Comparison of ENCODE assay signal across 8 mouse cellular contexts in genomic region chr11:11974591-11975255, GRCm38 (mm10).
DNase-seq lines count a peak whose midpoint lies in the region; ATAC-seq and TF ChIP-seq lines count a peak whose summit lies in the region.

No protein-coding gene starts in this region.

- H3K36me3 ChIP-seq in midbrain, embryonic 11.5 days (ENCODE audit: control insufficient read depth, insufficient read depth, low read length) = peaks cover 5% of the 10 kb centered on the region
- H3K36me3 ChIP-seq in midbrain, embryonic 10.5 days = peaks cover 62% of the 10 kb centered on the region
- no peaks in the 10 kb centered on the region; the same call in 1 of the 2 replicates for H3K36me3 ChIP-seq in forebrain, embryonic 11.5 days (ENCODE audit: control insufficient read depth, insufficient read depth, low read length)
- H3K36me3 ChIP-seq in megakaryocyte, embryonic 14.5 days (replicated peaks; ENCODE audit: low read length) = peaks cover 26% of the 10 kb centered on the region
- H3K36me3 ChIP-seq in stomach, postnatal 0 days (ENCODE audit: control insufficient read depth, insufficient read depth, low read length) = 0 out of 2 replicates have a peak, but pooled peaks cover 2% of the 10 kb centered on the region

- no peak overlapping the region for H3K4me2 ChIP-seq in midbrain, embryonic 11.5 days
- H3K4me2 ChIP-seq in forebrain, embryonic 11.5 days (ENCODE audit: low read depth, low read length, severe bottlenecking) = no peak overlapping the region
- no peak overlapping the region for H3K4me2 ChIP-seq in stomach, postnatal 0 days (replicated peaks; ENCODE audit: low read depth)

- no peaks in the 10 kb centered on the region; the same call in 1 of the 2 replicates for H3K4me1 ChIP-seq in midbrain, embryonic 11.5 days (ENCODE audit: control insufficient read depth, insufficient read depth, low read length)
- H3K4me1 ChIP-seq in midbrain, embryonic 10.5 days = peaks cover 12% of the 10 kb centered on the region; the same call in 1 of the 2 replicates
- H3K4me1 ChIP-seq in forebrain, embryonic 11.5 days (replicated peaks; ENCODE audit: control insufficient read depth, insufficient read depth, low read length) = no peaks in the 10 kb centered on the region
- peaks cover 33% of the 10 kb centered on the region for H3K4me1 ChIP-seq in megakaryocyte, embryonic 14.5 days
- no peaks in the 10 kb centered on the region; the same call in 1 of the 2 replicates for H3K4me1 ChIP-seq in stomach, postnatal 0 days (replicated peaks; ENCODE audit: control insufficient read depth, insufficient read depth)

- peak; percentile 81 for TF ChIP-seq CTCF in stomach, postnatal 0 days (IDR thresholded peaks at IDR 0.05; ENCODE audit: low read depth)

- H3K4me3 ChIP-seq in midbrain, embryonic 11.5 days (ENCODE audit: low read depth, low read length) = no peak overlapping the region
- H3K4me3 ChIP-seq in midbrain, embryonic 10.5 days = no peak overlapping the region
- H3K4me3 ChIP-seq in forebrain, embryonic 11.5 days (ENCODE audit: low read depth, low read length) = no peak overlapping the region
- peak overlapping the region; percentile 82 for H3K4me3 ChIP-seq in megakaryocyte, embryonic 14.5 days (replicated peaks)
- H3K4me3 ChIP-seq in stomach, postnatal 0 days (ENCODE audit: low read depth, low read length) = no peak overlapping the region

- no peak overlapping the region for H3K9ac ChIP-seq in midbrain, embryonic 11.5 days (ENCODE audit: low read length)
- H3K9ac ChIP-seq in forebrain, embryonic 11.5 days (ENCODE audit: low read length) = no peak overlapping the region
- H3K9ac ChIP-seq in stomach, postnatal 0 days (ENCODE audit: low read length) = no peak overlapping the region

- DNase-seq in midbrain, embryonic 11.5 days (ENCODE audit: low spot score, missing footprints) = no peak
- no peak for DNase-seq in midbrain, embryonic 10.5 days (ENCODE audit: low spot score)
- DNase-seq in WW6 (ENCODE audit: low read depth, low spot score) = peak; percentile 45
- DNase-seq in forebrain, embryonic 11.5 days (ENCODE audit: low spot score) = no peak
- peak; percentile 68 for DNase-seq in kidney, adult 9 months
- peak; percentile 36 for DNase-seq in stomach, postnatal 0 days (ENCODE audit: low spot score)
- no peak for DNase-seq in urinary bladder, postnatal 25 days (ENCODE audit: low spot score)

- H3K27ac ChIP-seq in midbrain, embryonic 11.5 days (ENCODE audit: low read depth, low read length) = no peak overlapping the region
- H3K27ac ChIP-seq in midbrain, embryonic 10.5 days (replicated peaks) = no peak overlapping the region
- no peak overlapping the region for H3K27ac ChIP-seq in forebrain, embryonic 11.5 days (ENCODE audit: low read depth, low read length)
- H3K27ac ChIP-seq in stomach, postnatal 0 days (replicated peaks) = no peak overlapping the region

- WGBS in midbrain, embryonic 11.5 days = 37% methylated on average over 10 of the region's 10 CpGs
- WGBS in midbrain, embryonic 10.5 days = 46% methylated on average over 10 of the region's 10 CpGs
- 49% methylated on average over 10 of the region's 10 CpGs for WGBS in forebrain, embryonic 11.5 days
- WGBS in stomach, postnatal 0 days = 37% methylated on average over 10 of the region's 10 CpGs

- H3K9me3 ChIP-seq in midbrain, embryonic 11.5 days (ENCODE audit: control insufficient read depth, low read length) = peaks cover 4% of the 10 kb centered on the region; the same call in 1 of the 2 replicates
- H3K9me3 ChIP-seq in midbrain, embryonic 10.5 days (replicated peaks) = peaks cover 8% of the 10 kb centered on the region; the same call in 1 of the 2 replicates
- peaks cover 4% of the 10 kb centered on the region; the same call in 1 of the 2 replicates for H3K9me3 ChIP-seq in forebrain, embryonic 11.5 days (ENCODE audit: control insufficient read depth, low read length)
- H3K9me3 ChIP-seq in megakaryocyte, embryonic 14.5 days = peaks cover 10% of the 10 kb centered on the region; the same call in 1 of the 2 replicates
- H3K9me3 ChIP-seq in stomach, postnatal 0 days (ENCODE audit: control insufficient read depth, low read length) = no peaks in the 10 kb centered on the region

- ATAC-seq in midbrain, embryonic 11.5 days (ENCODE audit: low FRiP score) = peak; percentile 58
- peak; percentile 72 for ATAC-seq in forebrain, embryonic 11.5 days (replicated peaks; ENCODE audit: low FRiP score)
- peak; percentile 58; the same call in 1 of the 2 replicates for ATAC-seq in stomach, postnatal 0 days (ENCODE audit: low FRiP score, low TSS enrichment)

- H3K27me3 ChIP-seq in midbrain, embryonic 11.5 days (ENCODE audit: control insufficient read depth, insufficient read depth, low read length) = no peaks in the 10 kb centered on the region
- H3K27me3 ChIP-seq in midbrain, embryonic 10.5 days (ENCODE audit: low read depth, poor library complexity, severe bottlenecking) = no peaks in the 10 kb centered on the region; the same call in 1 of the 2 replicates
- H3K27me3 ChIP-seq in forebrain, embryonic 11.5 days (ENCODE audit: control insufficient read depth, insufficient read depth, low read length) = no peaks in the 10 kb centered on the region
- peaks cover 8% of the 10 kb centered on the region for H3K27me3 ChIP-seq in megakaryocyte, embryonic 14.5 days (replicated peaks)
- H3K27me3 ChIP-seq in stomach, postnatal 0 days (ENCODE audit: control insufficient read depth, insufficient read depth, low read length) = no peaks in the 10 kb centered on the region

- TF ChIP-seq EP300 in stomach, postnatal 0 days (optimal IDR thresholded peaks at IDR 0.05) = no peak

Comparison
In these comparisons a context has a peak if more than half of its experiments do, and no peak if none do; other contexts are left out.
1. DNase-seq: peak in WW6 (single experiment), kidney, adult 9 months (single experiment) and stomach, postnatal 0 days (single experiment); none in midbrain, embryonic 11.5 days (single experiment), midbrain, embryonic 10.5 days (single experiment), forebrain, embryonic 11.5 days (single experiment) and urinary bladder, postnatal 25 days (single experiment).
2. Peak in every context shown above with its lines, with median percentiles within 50 percentile points of each other: ATAC-seq.